Mouse (Mus musculus): Measurements from ENCODE around the gene Gga2. TPM values are rescaled to one million over a fixed set of nuclear protein-coding genes. Genes with fewer than 3 reads are reported as not detected.

Gene Gga2
- 12.2 and 16.7 TPM in 2 replicates for total RNA-seq (2023)

DNA sequence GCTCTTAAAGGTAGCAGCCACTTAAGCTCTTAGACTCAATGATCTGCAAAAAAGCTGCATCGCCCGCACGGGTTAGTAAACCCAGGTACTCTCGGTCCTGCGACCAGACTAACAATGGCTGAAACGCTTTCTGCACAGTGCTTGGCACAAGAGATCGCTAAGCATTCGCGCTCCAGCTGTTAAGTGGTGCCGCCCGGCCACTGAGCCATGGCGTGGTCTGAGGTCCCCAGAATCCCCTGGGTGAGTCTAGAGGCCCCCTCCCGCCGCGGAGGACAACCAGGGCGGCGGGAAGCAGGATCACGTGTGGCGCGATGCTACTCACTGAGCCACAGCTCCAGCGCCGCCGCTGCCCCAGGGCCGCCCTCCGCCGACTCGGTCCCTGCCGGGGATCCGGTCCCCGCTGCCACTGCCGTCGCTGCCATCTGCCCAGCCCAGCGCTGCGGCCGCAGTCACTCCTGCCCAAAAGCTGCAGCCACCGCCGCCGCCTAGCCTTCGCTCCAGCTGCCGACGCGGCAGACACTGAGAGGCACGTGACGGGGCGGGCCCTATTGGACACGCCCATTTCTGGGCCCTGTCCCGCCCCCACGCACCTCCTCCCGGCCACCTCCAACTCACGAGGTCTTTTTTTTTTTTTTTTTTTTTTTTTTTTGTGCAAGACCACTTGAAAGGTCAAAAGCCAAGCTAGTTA lies at the start of gene Gga2:
Gga2 (minus strand) TSS at position 556 of the 688 bp plus-strand sequence.

DNA sequence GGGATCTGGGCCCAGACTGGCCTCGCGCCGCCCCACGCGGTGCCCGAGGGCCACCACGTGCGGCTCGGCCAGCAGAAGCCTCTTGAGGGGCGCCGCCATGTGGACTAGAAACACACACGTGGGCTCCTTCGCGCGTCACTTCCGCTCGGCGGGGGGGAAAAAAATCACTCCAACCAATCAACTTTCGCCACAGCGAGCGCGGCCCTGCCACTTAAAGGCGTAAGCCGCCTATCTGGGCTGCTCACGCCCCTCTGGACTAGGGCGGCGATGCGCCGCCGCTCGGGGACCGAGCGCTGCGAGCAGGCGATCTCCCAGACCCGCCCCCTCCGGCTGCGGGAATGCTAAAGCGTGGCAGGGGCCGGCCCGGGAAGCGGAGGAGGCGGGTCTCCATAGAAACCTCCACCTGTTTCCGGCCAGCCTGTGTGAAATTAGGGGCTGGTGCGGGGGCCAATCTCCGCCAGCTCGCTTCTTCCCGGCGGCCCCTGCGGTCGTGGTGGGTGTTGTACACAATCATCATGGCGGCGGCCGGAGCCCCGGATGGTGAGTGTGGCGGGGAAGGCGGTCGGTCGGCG lies 46.0 kb upstream of the Gga2 start, which contains the start of the genes Ubfd1 and Ears2:
Ubfd1 (plus strand) TSS at position 231 of the 572 bp plus-strand sequence.
Ears2 (minus strand) TSS at position 319 of the 572 bp plus-strand sequence.

DNA sequence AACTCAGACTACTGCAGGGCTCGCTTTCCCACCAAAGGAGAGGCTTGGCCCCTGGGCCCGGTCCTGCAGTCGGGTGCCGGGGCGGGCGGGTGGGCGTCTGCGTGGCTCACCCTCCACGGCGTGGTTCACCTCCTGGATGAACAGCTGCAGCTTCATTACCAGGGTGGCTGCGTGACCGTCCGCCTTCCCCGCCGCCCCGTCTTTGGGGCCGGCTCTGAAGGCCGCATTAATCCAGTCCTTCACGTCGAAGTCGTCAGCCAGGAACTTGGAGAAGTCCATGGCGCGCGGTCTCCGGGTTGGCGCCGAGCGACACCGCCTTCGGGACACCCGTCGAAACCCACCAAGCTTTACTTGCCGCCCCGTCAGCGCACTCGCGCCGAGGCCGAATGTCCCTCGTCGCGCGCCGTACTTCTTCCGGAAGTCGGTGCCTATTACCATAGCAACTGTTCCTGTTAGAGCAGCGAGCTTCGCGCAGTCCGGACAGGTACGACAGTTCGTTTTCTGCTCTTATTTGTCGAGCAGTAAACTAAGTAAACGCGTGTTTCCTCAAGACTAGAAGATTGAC lies 39.6 kb downstream of the Gga2 start, which contains the start of gene Cog7:
Cog7 (minus strand) TSS at position 405 of the 565 bp plus-strand sequence.

Other genes starting within 250 kb of the Gga2 start
- gene Scnn1b, start 156.2 kb downstream of the Gga2 start, total RNA-seq (2023), result not detected in 2 replicates
- 8.2 and 9.2 TPM in 2 replicates for gene Cog7, start 39.5 kb downstream of the Gga2 start, total RNA-seq (2023)
- 19.1 and 22.5 TPM in 2 replicates for gene Ubfd1, start 46.0 kb upstream of the Gga2 start, total RNA-seq (2023)
- gene Ears2, start 46.0 kb upstream of the Gga2 start, total RNA-seq (2023), result 1.1 and 1.3 TPM in 2 replicates
- 25.6 and 34.9 TPM in 2 replicates for gene Ndufab1, start 80.7 kb upstream of the Gga2 start, total RNA-seq (2023)
- gene Palb2, start 111.8 kb upstream of the Gga2 start, total RNA-seq (2023), result 2.6 and 4.3 TPM in 2 replicates
- gene Dctn5, start 111.8 kb upstream of the Gga2 start, total RNA-seq (2023), result 41.4 and 55.5 TPM in 2 replicates
- gene Plk1, start 138.2 kb upstream of the Gga2 start, total RNA-seq (2023), result 33.7 and 40.3 TPM in 2 replicates
- not detected in 2 replicates for gene Ern2, start 165.0 kb upstream of the Gga2 start, total RNA-seq (2023)
- not detected in 2 replicates for gene Chp2, start 198.3 kb upstream of the Gga2 start, total RNA-seq (2023)